Mouse (Mus musculus) thymus, postnatal 25 days (tissue): Measurements from ENCODE around the gene Frmd8.
"Not testable (repeated sequence)": the region's sequence is repeated elsewhere in the genome, so short reads cannot be mapped to it uniquely, and the experiment has no call there.

Experiments
- DNase-seq: peaks from one replicate; pipeline ENCODE4 v3.0.0; 2022

Frmd8 gene

GRCm38 (mm10) chr19:5883935-5884334, 8.9 kb upstream of the Frmd8 start:
- DNase-seq: no peak

DNA sequence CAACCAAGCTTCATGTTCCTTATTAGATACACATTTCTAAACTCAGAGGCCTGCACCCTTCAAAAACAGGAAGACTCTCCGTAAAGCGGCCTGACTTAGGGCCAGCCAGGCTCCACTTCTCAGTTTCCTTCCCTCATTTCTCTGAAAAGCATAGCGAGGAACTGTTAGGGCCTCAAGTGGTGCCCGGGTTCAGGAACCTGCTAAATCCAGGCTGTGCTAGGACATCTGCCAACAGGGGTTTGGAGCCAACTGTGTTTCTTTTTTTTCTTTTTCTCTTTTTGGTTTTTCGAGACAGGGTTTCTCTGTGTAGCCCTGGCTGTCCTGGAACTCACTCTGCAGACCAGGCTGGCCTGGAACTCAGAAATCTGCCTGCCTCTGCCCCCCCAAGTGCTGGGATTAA, 7.0 kb upstream of the Frmd8 start:
- DNase-seq: not testable (repeated sequence)

GRCm38 (mm10) chr19:5881155-5881554, 6.1 kb upstream of the Frmd8 start:
- no peak for DNase-seq

- DNase-seq: no peak
Measured at GRCm38 (mm10) chr19:5879735-5880134, 4.7 kb upstream of the Frmd8 start.

- DNase-seq: no peak
Measured at GRCm38 (mm10) chr19:5878916-5879315, 3.8 kb upstream of the Frmd8 start.

- no peak for DNase-seq
Measured at GRCm38 (mm10) chr19:5878362-5878722, 3.3 kb upstream of the Frmd8 start.

- peak; percentile 83 for DNase-seq
Measured at GRCm38 (mm10) chr19:5877618-5878361, 2.7 kb upstream of the Frmd8 start, which contains the start of gene Slc25a45. TSS of gene Slc25a45 (plus strand) at chr19:5877808.

GRCm38 (mm10) chr19:5874391-5874968, 594 bp downstream of the Frmd8 start:
- no peak for DNase-seq

DNA sequence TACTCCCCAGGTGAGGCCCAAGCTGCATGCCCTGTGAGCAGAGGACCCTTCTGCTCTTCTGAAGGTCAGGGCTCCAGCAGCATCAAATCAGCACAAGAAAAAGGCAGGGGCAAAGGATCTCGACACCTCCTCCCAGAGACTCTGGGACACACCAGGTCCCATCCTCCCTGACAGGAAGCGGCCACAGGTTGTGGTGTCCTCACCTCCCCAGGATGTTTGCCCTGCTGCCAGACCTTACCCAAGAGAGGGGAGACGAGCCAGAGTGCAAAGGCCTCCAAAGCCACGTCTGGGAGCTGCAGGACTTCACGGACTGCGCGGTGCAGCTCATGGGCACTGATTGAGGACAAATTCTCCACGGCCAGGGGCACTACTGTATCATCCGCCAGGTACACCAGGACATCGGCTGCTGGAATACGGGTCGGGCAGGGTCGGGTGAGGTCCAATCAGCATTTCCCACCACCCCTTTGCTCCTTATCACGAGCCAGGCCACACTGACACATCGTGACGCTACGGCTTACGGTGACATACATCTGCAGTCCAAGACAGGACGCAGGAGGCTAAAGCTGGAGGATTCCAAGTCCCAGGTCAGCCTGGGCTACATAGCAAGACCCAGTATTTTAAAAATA, 2.0 kb downstream of the Frmd8 start:
- peak; percentile 46 for DNase-seq

DNA sequence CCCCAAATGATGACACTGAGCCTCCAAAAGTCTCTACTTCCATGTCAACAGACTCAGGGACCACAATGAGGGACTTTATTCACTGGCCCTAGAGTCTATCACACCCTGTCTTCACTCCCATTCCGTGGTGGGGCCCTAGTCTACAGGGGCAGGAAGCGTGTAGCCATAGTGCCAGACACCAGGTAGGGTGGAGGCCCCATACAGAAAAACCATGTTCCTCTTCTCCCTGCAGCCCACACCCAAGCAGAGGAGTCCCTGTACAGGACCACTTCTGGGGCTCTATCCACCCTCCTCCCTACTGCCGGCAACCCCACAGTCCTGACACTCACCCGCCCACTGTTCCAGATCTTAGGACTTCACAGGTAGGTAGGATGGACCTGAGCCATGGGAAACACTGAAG, 2.5 kb downstream of the Frmd8 start:
- DNase-seq: peak; percentile 47

- DNase-seq: no peak
Measured at GRCm38 (mm10) chr19:5871683-5872082, 3.4 kb downstream of the Frmd8 start.

DNA sequence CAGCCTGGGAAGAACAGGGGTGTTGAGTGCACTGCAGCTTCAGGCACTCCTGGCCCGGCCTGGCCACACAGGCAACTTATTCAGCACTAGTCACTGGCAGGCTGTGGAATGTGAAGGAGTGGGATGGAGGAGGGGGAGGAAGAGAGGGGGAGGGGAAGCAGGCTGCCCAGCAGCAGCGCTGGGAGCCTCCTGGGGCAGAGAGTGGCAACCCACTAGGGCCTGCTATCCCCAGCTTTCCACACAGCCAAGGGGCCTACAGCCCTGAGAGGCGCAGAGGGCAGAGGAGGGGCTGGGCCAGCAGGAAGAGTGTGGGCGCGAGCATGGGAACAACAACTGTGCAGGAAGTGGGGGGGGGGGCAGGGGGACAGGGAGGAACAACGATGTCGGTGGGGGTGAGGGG, 3.8 kb downstream of the Frmd8 start:
- DNase-seq: peak; percentile 75

DNA sequence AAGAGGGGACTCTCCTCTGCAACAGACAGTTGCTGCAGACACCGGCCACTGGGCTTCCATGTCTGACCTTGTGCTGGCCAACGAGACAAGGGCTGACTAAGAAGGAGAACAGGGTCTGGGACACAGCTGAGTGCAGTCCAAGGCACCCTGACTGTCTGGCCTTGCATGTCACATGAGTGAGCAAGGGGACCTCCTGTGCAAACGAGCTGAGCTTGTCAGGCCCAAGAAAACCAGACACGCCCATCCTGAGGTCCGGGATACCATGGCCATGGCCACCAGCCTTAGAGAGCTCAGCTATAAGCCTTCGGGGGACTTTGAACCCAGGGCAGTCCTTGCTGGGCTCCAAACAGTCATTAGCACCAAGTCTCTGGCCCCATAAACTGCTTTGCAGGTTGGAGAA, 7.0 kb downstream of the Frmd8 start:
- DNase-seq: no peak

- no peak for DNase-seq
Measured at GRCm38 (mm10) chr19:5864710-5865398, 10.2 kb downstream of the Frmd8 start.

GRCm38 (mm10) chr19:5863776-5864175, 11.3 kb downstream of the Frmd8 start:
- no peak for DNase-seq

DNA sequence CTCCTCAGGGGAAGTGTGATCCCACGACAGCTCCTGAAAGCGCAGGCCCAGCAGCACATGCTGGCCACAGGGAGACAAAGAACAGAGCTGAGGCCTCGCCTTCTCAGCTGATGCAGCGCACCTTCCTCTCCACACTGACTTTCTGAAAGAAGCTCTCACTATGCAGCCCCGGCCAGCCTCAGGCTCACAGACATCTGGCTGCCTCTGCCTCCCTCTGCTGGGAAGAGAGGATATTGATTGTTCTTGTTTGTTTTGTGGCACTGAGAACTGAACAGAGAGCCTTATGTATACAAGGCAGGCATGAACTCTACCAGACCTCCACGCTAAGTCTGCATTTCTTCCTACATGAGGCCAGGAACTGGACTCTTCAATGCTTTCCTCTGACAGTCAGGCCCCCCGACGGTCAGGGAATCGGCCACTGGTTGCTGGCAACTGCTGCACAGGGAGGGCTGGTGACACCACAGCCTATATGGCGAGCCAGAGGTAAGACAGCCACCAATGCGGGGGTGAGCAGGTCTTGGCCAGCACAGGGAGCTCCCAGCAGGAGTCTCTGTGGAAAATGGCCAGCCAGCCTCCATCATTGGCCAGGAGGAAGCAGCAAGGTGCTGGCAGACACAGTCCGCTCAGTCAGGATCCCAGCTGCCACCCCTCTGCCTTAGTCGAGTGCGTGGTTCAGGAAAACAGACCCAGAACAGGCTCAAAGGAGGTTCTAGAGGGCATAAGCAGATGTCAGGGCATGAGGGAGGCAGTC, 12.6 kb downstream of the Frmd8 start:
- no peak for DNase-seq

- DNase-seq: no peak
Measured at GRCm38 (mm10) chr19:5856604-5857003, 18.5 kb downstream of the Frmd8 start.

DNA sequence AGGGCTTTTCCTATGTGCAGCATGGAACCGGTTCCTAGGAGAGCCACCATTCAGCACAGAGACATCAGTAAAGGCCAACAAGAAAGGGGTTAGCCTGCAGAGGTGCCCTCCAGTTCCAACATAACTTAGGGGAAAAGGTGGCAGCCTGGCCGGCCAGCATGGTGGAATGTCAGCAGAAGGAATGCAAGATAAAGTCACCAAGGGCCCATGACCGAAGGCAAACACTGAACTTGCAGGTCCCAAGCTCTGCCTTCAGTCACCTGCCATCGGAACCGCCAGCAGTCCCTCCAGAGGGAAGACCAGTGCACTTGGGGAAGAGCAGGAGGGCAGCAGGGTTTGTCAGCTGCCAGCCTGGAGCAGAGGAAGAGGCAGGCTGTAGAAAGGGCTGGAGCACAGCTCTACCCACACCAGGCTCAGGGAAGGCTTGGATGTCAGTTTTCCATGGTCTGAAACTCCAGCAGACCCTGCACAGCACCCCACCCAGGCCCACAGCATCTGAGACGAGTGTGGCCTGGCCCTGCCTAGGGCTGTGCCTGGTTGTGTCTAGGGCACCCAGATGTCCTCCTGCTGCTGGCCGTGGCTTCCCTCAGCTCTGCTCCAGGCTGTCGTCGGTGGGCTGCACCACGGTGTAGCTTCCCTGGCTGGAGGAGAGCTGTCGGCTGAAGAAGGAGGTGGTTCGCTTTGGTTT, 22.9 kb downstream of the Frmd8 start:
- no peak for DNase-seq

DNA sequence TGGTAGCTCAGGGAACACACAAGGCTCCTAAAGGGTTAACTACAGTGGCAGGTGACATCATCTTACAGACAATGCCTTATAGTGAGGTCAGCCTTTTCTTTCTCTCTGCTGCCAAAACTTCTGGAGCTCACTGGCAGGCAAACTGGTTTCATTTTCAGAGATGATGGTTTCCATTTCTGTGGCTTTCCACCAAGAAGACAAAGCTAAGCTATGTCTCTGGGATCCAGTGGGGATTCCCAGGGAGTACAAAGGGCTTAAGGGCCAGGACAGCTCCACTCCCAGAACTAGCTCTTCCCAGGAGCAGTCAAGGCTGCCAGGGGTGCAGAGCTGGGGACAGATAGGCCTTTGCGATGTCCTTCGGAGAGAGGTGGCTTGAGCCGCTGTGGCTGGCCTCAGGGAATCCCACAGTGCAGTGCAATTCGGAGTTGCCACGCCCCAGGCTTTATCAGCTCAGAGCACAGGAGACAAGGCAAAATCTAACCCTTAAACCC, 23.5 kb downstream of the Frmd8 start:
- DNase-seq: no peak

- DNase-seq: no peak
Measured at GRCm38 (mm10) chr19:5850860-5851259, 24.2 kb downstream of the Frmd8 start.

GRCm38 (mm10) chr19:5849843-5850527, 25.1 kb downstream of the Frmd8 start:
- DNase-seq: peak; percentile 91
